Mouse (Mus musculus) ES-Bruce4 (cell line): Measurements from ENCODE around the gene Kctd7. TPM values are rescaled to one million over a fixed set of nuclear protein-coding genes. Genes with fewer than 3 reads are reported as not detected.

Experiments
- H3K27ac ChIP-seq: 2 replicates; pipeline ENCODE4 v1.5.1; 2012; ENCODE audit warnings: low read length, inconsistent platforms; ENCODE audit not compliant: insufficient read depth
- H3K27me3 ChIP-seq: 2 replicates; pipeline ENCODE4 v1.6.1; 2012; ENCODE audit warnings: mild to moderate bottlenecking, low read length, inconsistent platforms; ENCODE audit not compliant: control insufficient read depth, poor library complexity, insufficient read depth, severe bottlenecking
- H3K36me3 ChIP-seq: 2 replicates; pipeline ENCODE4 v1.6.1; 2012; ENCODE audit warnings: inconsistent platforms, mild to moderate bottlenecking, low read length, moderate library complexity; ENCODE audit not compliant: control insufficient read depth, poor library complexity, insufficient read depth, severe bottlenecking
- H3K4me1 ChIP-seq: one replicate; pipeline ENCODE4 v1.8.1; 2011; ENCODE audit warnings: low read length; ENCODE audit not compliant: control insufficient read depth, insufficient read depth
- H3K4me3 ChIP-seq: 2 replicates; pipeline ENCODE4 v1.5.1; 2011; ENCODE audit warnings: low read depth, mild to moderate bottlenecking, low read length
- H3K9ac ChIP-seq: 2 replicates; pipeline ENCODE4 v1.6.1; 2012; ENCODE audit warnings: low read depth, mild to moderate bottlenecking, inconsistent platforms; ENCODE audit not compliant: poor library complexity, severe bottlenecking
- H3K9me3 ChIP-seq: replicated peaks from 2 replicates; pipeline ENCODE4 v1.6.1; 2012; ENCODE audit warnings: mild to moderate bottlenecking, low read length, inconsistent platforms; ENCODE audit not compliant: control insufficient read depth, poor library complexity, insufficient read depth, severe bottlenecking
- CTCF ChIP-seq: IDR thresholded peaks from one replicate; pipeline ENCODE4 v1.8.1; 2011; ENCODE audit warnings: low read depth, low read length
- EP300 ChIP-seq: IDR thresholded peaks from 2 replicates; pipeline ENCODE4 v1.6.1; 2011; ENCODE audit warnings: low read depth, low read length; ENCODE audit not compliant: insufficient read depth
- POLR2A ChIP-seq: IDR thresholded peaks from one replicate; pipeline ENCODE4 v1.8.1; 2011; ENCODE audit warnings: low read length; ENCODE audit not compliant: insufficient read depth
- polyA plus RNA-seq: library from polyadenylated mRNA; stranded (reverse); fragments of >200 nt; gene quantifications from 2 replicates; pipeline ENCODE4 v1.2.4, GENCODE M21; 2011; ENCODE audit warnings: low read depth; ENCODE audit not compliant: missing spikeins, insufficient read depth, insufficient read length

The Kctd7 gene
- polyA plus RNA-seq, 1 experiment = 0.97 TPM

DNA sequence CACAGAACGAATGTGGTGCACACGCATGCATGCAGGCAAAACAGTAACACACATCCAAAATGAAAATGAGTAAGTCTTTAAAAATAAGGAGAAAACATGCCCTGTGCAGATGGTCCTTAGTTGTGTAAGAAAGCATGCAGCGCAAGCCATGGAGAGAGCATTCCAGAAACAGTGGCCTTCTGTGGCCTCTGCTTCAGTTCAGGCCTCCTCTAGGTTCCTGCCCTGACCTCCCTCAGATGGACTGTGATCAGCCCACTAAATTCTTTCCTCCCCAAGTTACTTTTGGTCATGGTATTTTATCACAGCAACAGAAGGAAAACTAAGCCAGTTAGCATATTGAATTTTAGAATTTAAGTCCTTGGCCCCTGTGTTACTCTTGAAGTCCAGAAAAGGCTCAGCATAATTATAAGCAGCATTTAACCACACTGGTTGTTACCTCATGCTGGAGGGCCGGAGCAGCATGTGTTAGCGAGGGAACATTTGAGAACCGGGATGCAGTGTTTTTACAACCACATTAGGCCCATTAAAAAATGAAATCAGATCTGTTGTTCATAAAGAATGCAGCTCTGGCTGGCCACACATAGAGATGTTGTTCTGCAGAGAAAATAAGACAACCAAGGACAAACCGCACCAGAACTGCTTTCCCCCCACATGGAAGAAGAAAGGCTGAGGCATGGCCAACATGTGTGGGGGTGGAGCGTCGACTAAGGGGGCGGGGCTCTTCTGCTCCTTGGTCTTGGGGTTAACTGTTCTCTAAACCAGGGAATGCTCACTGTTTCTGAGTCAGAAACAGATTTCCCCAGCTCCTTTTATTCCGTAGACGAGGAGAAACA is 33.8 kb upstream of the Kctd7 start:
- no peaks in the 10 kb centered on the region for H3K4me1 ChIP-seq
- H3K36me3 ChIP-seq = peaks cover 10% of the 10 kb centered on the region; the same call in 1 of the 2 replicates
- no peak overlapping the region for H3K9ac ChIP-seq
- no peak overlapping the region for H3K4me3 ChIP-seq
- H3K27me3 ChIP-seq = no peaks in the 10 kb centered on the region
- no peak for TF ChIP-seq CTCF
- TF ChIP-seq EP300 = no peak
- no peak for TF ChIP-seq POLR2A
- H3K27ac ChIP-seq = no peak overlapping the region
- no peaks in the 10 kb centered on the region for H3K9me3 ChIP-seq

DNA sequence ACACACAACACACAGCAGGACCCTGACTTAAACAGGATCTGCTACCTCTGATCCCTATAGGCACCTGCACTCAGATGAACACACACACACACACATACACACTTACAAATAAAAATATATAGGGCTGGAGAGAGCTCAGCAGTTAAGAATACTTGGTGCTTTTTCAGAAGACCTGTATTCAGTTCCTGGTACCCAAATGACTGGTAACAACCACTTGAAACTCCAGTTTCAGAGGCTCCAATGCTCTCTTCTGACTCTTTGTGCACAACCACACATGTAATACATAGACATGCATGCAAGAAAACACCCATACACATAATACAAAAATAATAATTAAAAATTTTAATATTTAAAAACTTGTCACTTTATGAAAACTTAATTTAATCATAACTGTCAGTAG is 32.0 kb upstream of the Kctd7 start:
- no peak for TF ChIP-seq EP300
- TF ChIP-seq POLR2A = no peak
- TF ChIP-seq CTCF = no peak
- Histone ChIP-seq H3K9ac (no peak overlapping the region), H3K36me3 (peaks cover 9% of the 10 kb centered on the region; the same call in 1 of the 2 replicates), H3K9me3 (no peaks in the 10 kb centered on the region), H3K4me3 (no peak overlapping the region), H3K27ac (no peak overlapping the region), H3K4me1 (no peaks in the 10 kb centered on the region), H3K27me3 (no peaks in the 10 kb centered on the region)

DNA sequence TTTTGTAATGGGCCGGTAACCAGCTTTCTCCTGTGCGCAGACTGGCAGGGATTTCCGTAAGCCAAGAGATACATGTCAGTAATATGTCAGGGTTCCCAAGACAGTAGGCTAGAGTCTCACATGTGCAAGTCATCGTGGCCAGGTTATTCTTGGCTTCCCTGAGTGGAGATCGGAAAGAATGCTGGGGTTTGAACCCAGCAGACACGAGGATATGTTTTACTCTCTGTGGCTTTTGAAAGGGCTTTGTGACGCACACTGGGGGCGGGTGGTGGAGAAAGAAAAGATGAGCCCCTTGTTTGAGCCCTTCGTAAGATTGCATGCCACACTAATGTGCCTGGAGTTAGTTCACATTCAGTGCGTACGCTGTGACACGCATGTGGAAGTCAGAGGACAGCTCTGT is 28.5 kb upstream of the Kctd7 start:
- no peaks in the 10 kb centered on the region for H3K9me3 ChIP-seq
- H3K9ac ChIP-seq = no peak overlapping the region
- H3K4me1 ChIP-seq = no peaks in the 10 kb centered on the region
- TF ChIP-seq EP300 = no peak
- no peak for TF ChIP-seq CTCF
- TF ChIP-seq POLR2A = no peak
- H3K27me3 ChIP-seq = no peaks in the 10 kb centered on the region
- peaks cover 4% of the 10 kb centered on the region; the same call in 1 of the 2 replicates for H3K36me3 ChIP-seq
- H3K4me3 ChIP-seq = no peak overlapping the region
- H3K27ac ChIP-seq = no peak overlapping the region

DNA sequence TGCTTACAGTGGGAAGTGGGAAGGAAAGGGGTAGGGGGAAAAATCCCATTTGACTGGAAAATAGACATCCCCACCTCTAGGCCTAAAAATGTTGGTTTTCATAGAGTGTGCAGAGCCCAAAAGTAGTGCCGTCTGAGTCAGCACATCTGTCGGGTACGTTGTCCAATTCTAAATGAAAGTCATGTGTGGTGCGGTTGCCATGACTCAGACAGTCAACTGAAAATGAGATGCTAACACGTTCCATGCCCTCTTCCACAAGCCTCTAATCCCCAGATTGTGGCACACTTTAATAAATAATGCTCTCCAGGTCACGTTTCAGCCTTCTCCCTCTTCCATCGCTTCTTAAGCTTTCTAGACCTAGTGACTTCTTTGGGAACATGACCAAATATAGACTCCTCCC is 27.8 kb upstream of the Kctd7 start:
- Histone ChIP-seq H3K9ac (no peak overlapping the region), H3K36me3 (peaks cover 4% of the 10 kb centered on the region; the same call in 1 of the 2 replicates), H3K27ac (no peak overlapping the region), H3K27me3 (no peaks in the 10 kb centered on the region), H3K9me3 (no peaks in the 10 kb centered on the region), H3K4me3 (no peak overlapping the region), H3K4me1 (no peaks in the 10 kb centered on the region)
- TF ChIP-seq POLR2A (no peak), CTCF (no peak), EP300 (no peak)

DNA sequence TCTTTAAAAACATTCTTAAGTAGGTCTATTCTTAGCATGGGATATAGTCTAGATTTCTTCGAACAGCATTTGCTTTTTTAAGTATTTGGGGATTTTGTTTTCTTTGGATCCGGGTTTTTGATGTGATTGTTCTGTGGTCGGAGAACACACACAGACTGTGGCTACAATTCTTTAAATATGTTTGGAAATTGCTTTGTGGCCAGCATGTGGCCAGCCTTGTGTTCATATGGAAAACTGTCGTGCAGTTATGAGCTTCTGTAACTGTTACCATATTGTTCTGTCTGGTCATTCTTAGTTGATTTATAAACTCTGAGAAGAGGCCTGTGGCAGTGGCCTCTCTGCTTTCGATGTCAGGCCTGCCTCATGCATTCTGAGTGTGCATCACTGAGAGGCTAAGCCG is 26.7 kb upstream of the Kctd7 start:
- H3K27ac ChIP-seq = no peak overlapping the region
- H3K36me3 ChIP-seq = peaks cover 4% of the 10 kb centered on the region; the same call in 1 of the 2 replicates
- H3K9ac ChIP-seq = no peak overlapping the region

DNA sequence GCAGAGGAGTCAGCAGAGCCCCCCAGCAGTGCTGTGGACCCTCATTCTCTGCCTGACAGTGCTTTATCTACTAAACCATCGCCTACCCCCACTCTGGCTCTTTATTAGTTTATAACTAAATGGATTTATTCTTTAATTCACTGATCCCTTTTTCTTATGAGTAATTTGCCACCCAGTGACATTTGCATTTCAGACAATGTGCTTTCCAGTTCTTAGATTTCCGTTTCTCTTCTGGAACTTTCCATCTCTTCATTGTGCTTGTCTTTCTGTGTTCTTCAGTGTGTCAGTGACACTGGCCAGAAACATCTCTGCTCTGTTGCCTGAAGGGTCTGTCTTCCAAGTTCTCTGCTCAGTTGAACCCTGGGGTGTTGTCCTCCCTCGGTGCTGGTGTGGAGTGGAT is 25.4 kb upstream of the Kctd7 start:
- TF ChIP-seq CTCF = no peak
- no peak for TF ChIP-seq EP300
- no peak for TF ChIP-seq POLR2A
- H3K9ac ChIP-seq = no peak overlapping the region

More for the DNA sequence above, 26.7 kb upstream of the Kctd7 start:
- no peaks in the 10 kb centered on the region for H3K9me3 ChIP-seq
- H3K27me3 ChIP-seq = no peaks in the 10 kb centered on the region
- no peak overlapping the region for H3K4me3 ChIP-seq
- H3K4me1 ChIP-seq = no peaks in the 10 kb centered on the region
- TF ChIP-seq POLR2A = no peak
- no peak for TF ChIP-seq CTCF
- TF ChIP-seq EP300 = no peak

More for the DNA sequence above, 25.4 kb upstream of the Kctd7 start:
- Histone ChIP-seq H3K27me3 (no peaks in the 10 kb centered on the region), H3K4me3 (no peak overlapping the region), H3K27ac (no peak overlapping the region), H3K9me3 (no peaks in the 10 kb centered on the region), H3K4me1 (no peaks in the 10 kb centered on the region), H3K36me3 (peaks cover 4% of the 10 kb centered on the region; the same call in 1 of the 2 replicates)
